Mouse (Mus musculus) E14TG2a.4 (cell line): Measurements from ENCODE around the gene Nxf2.
"Not testable (repeated sequence)": the region's sequence is repeated elsewhere in the genome, so short reads cannot be mapped to it uniquely, and the experiment has no call there.

Experiments used
- CTCF ChIP-seq: conservative IDR thresholded peaks from 2 replicates; pipeline ENCODE4 v1.5.1; 2014; ENCODE audit warnings: low read length
- NANOG ChIP-seq: IDR thresholded peaks from 2 replicates; pipeline ENCODE4 v1.6.1; 2014; ENCODE audit warnings: borderline replicate concordance, low read length, mixed read lengths
- POU5F1 ChIP-seq: IDR thresholded peaks from 2 replicates; pipeline ENCODE4 v1.6.1; 2014; ENCODE audit warnings: low read length, borderline replicate concordance

DNA sequence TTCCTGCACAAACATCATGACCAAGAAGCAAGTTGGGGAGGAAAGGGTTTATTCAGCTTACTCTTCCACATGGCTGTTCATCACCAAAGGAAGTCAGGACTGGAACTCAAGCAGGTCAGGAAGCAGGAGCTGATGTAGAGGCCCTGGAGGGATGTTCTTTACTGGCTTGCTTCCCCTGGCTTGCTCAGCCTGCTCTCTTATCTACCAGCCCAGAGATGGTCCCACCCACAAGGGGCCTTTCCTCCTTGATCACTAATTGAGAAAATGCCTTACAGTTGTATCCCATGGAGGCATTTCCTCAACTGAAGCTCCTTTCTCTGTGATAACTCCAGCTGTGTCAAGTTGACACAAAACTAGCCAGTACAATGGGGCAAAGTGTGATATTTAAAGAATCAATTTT is 49.2 kb downstream of the Nxf2 start:
- not testable (repeated sequence) for TF ChIP-seq CTCF, POU5F1, NANOG
